Mouse (Mus musculus): ENCODE data around the gene Clec1a. TPM values are rescaled to one million over a fixed set of nuclear protein-coding genes. Genes with fewer than 3 reads are reported as not detected.

Gene Clec1a
- polyA plus RNA-seq, 1 experiment from 2014 or later, result 3.6 TPM

Other genes starting within 250 kb of the Clec1a start
- 0.40 and 0.59 TPM in 2 replicates for gene Cd69, start 176.6 kb downstream of the Clec1a start, polyA plus RNA-seq (2015; fragmentation: Nextera tagmentation; extraction: Ambion mirVana)
- gene 4922502D21Rik, start 120.2 kb downstream of the Clec1a start, polyA plus RNA-seq (2015; fragmentation: Nextera tagmentation; extraction: Ambion mirVana), result not detected in 2 replicates
- gene Clec12a, start 109.3 kb downstream of the Clec1a start, polyA plus RNA-seq (2015; fragmentation: Nextera tagmentation; extraction: Ambion mirVana), result 1.9 and 2.6 TPM in 2 replicates
- 0.19 TPM in 1 of 2 replicates, not detected in the other for gene Clec12b, start 66.1 kb downstream of the Clec1a start, polyA plus RNA-seq (2015; fragmentation: Nextera tagmentation; extraction: Ambion mirVana)
- gene Clec1b, start 54.7 kb downstream of the Clec1a start, polyA plus RNA-seq (2015; fragmentation: Nextera tagmentation; extraction: Ambion mirVana), result 1.2 and 1.6 TPM in 2 replicates
- 0.12 and 0.13 TPM in 2 replicates for gene Clec9a, start 43.1 kb downstream of the Clec1a start, polyA plus RNA-seq (2015; fragmentation: Nextera tagmentation; extraction: Ambion mirVana)
- 0.05 and 0.14 TPM in 2 replicates for gene Olr1, start 55.2 kb upstream of the Clec1a start, polyA plus RNA-seq (2015; fragmentation: Nextera tagmentation; extraction: Ambion mirVana)
- 0.30 TPM in 1 of 2 replicates, not detected in the other for gene Tmem52b, start 60.6 kb upstream of the Clec1a start, polyA plus RNA-seq (2015; fragmentation: Nextera tagmentation; extraction: Ambion mirVana)
- gene Gabarapl1, start 81.2 kb upstream of the Clec1a start, polyA plus RNA-seq (2015; fragmentation: Nextera tagmentation; extraction: Ambion mirVana), result 40.2 and 42.1 TPM in 2 replicates
- not detected in 2 replicates for gene Klre1, start 125.9 kb upstream of the Clec1a start, polyA plus RNA-seq (2015; fragmentation: Nextera tagmentation; extraction: Ambion mirVana)
- 0.83 and 1.4 TPM in 2 replicates for gene Klrd1, start 139.8 kb upstream of the Clec1a start, polyA plus RNA-seq (2015; fragmentation: Nextera tagmentation; extraction: Ambion mirVana)
- gene Klrk1, start 171.9 kb upstream of the Clec1a start, polyA plus RNA-seq (2015; fragmentation: Nextera tagmentation; extraction: Ambion mirVana), result 0.22 and 0.45 TPM in 2 replicates
- gene Klrc3, start 191.3 kb upstream of the Clec1a start, polyA plus RNA-seq (2015; fragmentation: Nextera tagmentation; extraction: Ambion mirVana), result not detected in 2 replicates
- gene Klrc2, start 208.7 kb upstream of the Clec1a start, polyA plus RNA-seq (2015; fragmentation: Nextera tagmentation; extraction: Ambion mirVana), result 0.05 TPM in 1 of 2 replicates, not detected in the other
- gene Klrc1, start 227.0 kb upstream of the Clec1a start, polyA plus RNA-seq (2015; fragmentation: Nextera tagmentation; extraction: Ambion mirVana), result 0.14 and 0.19 TPM in 2 replicates